Mouse (Mus musculus) embryonic fibroblast, embryonic 13.5 days (primary cell): ENCODE results near the gene Rbm44. TPM values are rescaled to one million over a fixed set of nuclear protein-coding genes. Genes with fewer than 3 reads are reported as not detected.

Experiments
- H3K27ac ChIP-seq: 2 replicates; pipeline ENCODE4 v1.5.1; 2012; ENCODE audit warnings: low read length, control low read depth, inconsistent platforms; ENCODE audit not compliant: insufficient read depth
- H3K4me1 ChIP-seq: 2 replicates; pipeline ENCODE4 v1.6.1; 2011; ENCODE audit warnings: low read length; ENCODE audit not compliant: control insufficient read depth, insufficient read depth
- H3K4me3 ChIP-seq: 2 replicates; pipeline ENCODE4 v1.5.1; 2011; ENCODE audit warnings: mild to moderate bottlenecking, control low read depth, low read length; ENCODE audit not compliant: insufficient read depth
- CTCF ChIP-seq: IDR thresholded peaks from 2 replicates; pipeline ENCODE4 v1.5.1; 2011; ENCODE audit warnings: mild to moderate bottlenecking, control low read depth, low read length, moderate library complexity, borderline replicate concordance; ENCODE audit not compliant: insufficient read depth
- POLR2A ChIP-seq: IDR thresholded peaks from 2 replicates; pipeline ENCODE4 v1.6.1; 2011; ENCODE audit warnings: low read depth, mild to moderate bottlenecking, control low read depth, low read length, moderate library complexity
- polyA plus RNA-seq: library from polyadenylated mRNA; stranded (reverse); fragments of >200 nt; gene quantifications from 2 replicates; pipeline ENCODE4 v1.2.4, GENCODE M21; 2011; ENCODE audit warnings: low read depth; ENCODE audit not compliant: missing spikeins, insufficient read length

The Rbm44 gene
- 0.27 TPM in 1 of 2 replicates, not detected in the other for polyA plus RNA-seq

DNA sequence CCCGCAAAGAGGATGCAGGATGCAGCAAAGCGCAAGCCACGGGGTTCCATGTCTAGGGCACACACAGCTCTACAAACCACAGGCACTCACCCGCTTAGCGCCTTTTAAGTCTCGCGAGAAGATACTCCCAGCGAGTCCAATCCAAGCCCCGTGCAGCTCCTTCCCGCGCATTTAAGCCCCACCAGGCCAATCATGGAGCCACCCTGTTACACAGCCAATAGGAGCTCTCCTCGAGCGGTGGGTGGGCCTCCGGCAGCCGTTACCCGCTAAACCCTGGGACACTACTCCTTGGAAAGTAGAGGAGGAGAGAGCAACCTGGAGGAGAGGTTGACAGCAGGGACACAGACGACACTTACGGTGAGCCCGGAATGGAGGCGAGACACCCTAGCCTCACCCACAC, at the start of gene Rbm44:
Gene Rbm44 (plus strand): TSS at position 277 of the 400 bp plus-strand sequence.
- H3K4me3 ChIP-seq: no peak within 1 kb of the TSS
- TF ChIP-seq POLR2A: no peak
- no peak for TF ChIP-seq CTCF
- H3K4me1 ChIP-seq: no peaks in the 10 kb centered on the region
- H3K27ac ChIP-seq: no peak within 1 kb of the TSS

GRCm38 (mm10) chr1:91095258-91095657, 49.6 kb upstream of the Rbm44 start:
- TF ChIP-seq CTCF: no peak
- no peak for TF ChIP-seq POLR2A
- H3K27ac ChIP-seq: peak overlapping the region; percentile 75
- H3K4me1 ChIP-seq: peaks cover 40% of the 10 kb centered on the region
- H3K4me3 ChIP-seq: no peak overlapping the region

DNA sequence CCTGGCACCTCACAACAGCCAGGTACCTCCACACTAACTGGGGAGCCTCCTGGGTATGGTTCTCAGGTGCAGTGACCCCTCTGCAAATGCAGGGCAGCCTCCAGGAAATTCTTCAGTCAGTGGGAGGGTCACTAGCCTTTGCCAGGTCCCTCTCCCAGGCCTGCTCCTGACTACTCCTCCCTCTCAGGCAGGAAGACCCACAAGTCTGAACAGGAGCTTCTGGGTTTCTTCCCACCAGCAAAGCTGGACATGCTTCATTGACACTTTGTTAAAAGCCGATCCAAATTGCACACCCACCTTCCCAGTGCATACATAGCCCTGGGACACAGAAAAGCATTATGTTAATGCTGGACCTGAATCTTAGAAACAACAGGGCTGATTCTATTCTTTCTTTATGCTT, 49.0 kb upstream of the Rbm44 start:
- TF ChIP-seq POLR2A (no peak), CTCF (no peak)
- Histone ChIP-seq H3K4me3 (no peak overlapping the region), H3K27ac (peak overlapping the region; percentile 75), H3K4me1 (peaks cover 40% of the 10 kb centered on the region)

- H3K4me1 ChIP-seq: peaks cover 40% of the 10 kb centered on the region
- H3K4me3 ChIP-seq: no peak overlapping the region
- peak overlapping the region; percentile 75; the same call in 1 of the 2 replicates for H3K27ac ChIP-seq
- TF ChIP-seq CTCF: no peak
- TF ChIP-seq POLR2A: no peak
Measured at GRCm38 (mm10) chr1:91096490-91096889, 48.4 kb upstream of the Rbm44 start.

- no peak overlapping the region for H3K27ac ChIP-seq
- no peak for TF ChIP-seq POLR2A
- no peak for TF ChIP-seq CTCF
- H3K4me1 ChIP-seq: peaks cover 37% of the 10 kb centered on the region
- no peak overlapping the region for H3K4me3 ChIP-seq
Measured at GRCm38 (mm10) chr1:91097283-91097834, 47.5 kb upstream of the Rbm44 start.

DNA sequence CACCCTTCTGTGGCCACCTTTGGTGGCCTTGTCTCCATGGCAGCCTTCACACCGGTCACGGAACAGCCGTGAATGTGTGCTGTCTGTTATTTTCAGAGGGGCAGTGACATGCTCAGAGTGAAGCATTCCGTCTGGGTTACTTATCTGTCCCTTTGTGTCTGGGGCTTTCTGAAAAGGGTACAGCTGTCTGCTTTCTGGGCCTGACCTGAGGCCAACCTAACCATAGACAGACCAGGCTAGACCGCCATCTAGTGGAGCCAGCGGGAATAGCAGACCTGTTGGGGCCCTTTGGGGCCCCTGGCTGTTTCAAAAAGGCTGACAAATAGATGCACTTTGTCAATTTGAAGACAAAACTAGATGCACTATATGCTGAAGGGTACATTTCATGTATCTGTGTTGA, 46.0 kb upstream of the Rbm44 start:
- peak; percentile 67; the same call in 1 of the 2 replicates for TF ChIP-seq CTCF
- TF ChIP-seq POLR2A: no peak
- Histone ChIP-seq H3K4me1 (peaks cover 30% of the 10 kb centered on the region), H3K4me3 (no peak overlapping the region), H3K27ac (no peak overlapping the region)

DNA sequence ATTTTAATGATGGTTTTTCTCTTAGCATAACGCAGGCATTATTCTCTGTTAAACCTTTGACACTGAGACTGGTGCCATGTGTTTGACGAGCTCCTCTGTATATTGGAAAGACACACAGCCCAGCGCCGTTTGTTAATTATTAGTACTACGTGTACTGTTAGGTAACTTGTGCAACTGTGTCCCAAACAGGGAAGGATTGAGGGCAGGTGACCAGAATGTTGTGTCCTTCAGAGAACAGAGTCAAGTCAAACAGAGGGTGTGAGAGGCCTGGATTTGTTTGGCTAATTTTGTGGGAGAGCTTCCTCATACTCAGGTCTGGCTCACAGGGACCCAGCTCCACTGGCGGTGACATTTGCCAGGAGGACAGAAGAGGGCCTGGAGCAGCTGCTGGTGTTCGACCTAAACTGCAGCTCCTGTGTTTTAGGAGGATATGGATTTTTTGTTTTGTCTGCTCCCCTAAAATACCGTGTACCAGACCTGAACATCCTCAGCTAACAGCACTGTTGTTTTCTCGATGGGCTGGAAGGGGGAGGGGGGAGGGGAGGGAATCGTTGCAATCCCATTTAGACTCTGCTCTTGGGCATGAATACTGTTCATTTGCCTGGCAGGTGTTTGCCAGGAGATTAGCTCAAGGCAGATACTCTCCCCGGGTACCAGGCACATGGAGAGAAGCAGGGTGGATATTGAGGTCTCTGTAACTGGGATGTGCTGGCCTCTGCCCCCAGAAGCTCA, 43.0 kb upstream of the Rbm44 start:
- peaks cover 5% of the 10 kb centered on the region; the same call in 1 of the 2 replicates for H3K4me1 ChIP-seq
- H3K4me3 ChIP-seq: no peak overlapping the region
- H3K27ac ChIP-seq: no peak overlapping the region
- TF ChIP-seq CTCF: no peak
- no peak for TF ChIP-seq POLR2A

DNA sequence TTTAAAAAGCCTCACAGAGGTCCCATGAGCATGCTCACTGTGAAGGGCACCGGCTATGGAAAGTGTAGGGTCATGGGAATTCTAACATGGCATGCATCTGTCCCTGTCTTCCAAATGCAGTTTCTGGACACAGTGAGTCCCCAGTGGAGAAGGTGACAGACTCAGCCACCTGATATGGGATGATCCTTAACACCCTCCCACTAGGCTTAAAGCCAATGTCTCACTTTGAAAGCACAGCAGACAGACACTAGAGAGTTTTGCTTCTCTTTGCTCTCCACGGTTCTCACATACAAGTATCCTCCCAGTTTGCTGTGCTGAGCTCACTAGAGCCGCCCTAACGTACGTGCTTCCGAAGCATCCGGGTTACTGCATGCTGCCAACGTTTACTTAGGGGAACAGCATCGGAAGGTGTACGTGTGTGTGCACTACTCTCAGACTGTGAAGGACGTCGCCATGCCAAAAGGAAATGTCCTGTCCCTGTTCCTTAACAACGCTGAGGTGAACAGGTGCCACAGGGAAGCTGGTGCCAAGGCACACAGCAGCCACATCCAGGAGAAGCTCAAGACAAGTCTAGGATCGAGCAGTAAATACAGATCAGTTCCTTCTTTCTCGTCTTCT, 41.4 kb upstream of the Rbm44 start:
- TF ChIP-seq CTCF (no peak), POLR2A (no peak)
- Histone ChIP-seq H3K4me1 (0 out of 2 replicates have a peak, but pooled peaks cover 2% of the 10 kb centered on the region), H3K27ac (no peak overlapping the region), H3K4me3 (no peak overlapping the region)

DNA sequence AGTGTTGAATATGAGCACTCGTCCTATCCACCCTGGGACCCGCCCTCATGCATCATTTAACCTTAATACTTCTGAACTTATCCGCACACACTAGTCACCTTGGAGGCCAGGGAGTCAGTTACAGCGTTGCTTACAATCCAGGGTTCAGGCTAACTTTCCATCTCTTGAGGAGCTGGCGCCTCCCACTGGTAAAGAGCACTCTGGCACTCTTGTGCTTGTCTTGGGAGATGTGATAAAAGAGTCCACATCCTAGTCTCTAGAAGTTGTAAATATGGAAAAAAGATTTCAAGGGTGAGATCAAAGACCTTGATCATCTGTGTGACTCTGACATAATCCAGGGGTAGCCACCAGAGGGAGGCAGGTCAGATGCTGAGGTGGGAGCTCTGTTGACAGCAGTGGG, 37.3 kb upstream of the Rbm44 start:
- Histone ChIP-seq H3K27ac (no peak overlapping the region), H3K4me3 (no peak overlapping the region), H3K4me1 (0 out of 2 replicates have a peak, but pooled peaks cover 2% of the 10 kb centered on the region)
- TF ChIP-seq POLR2A (no peak), CTCF (peak; percentile 13; the same call in 1 of the 2 replicates)
